Mouse (Mus musculus): Measurements from ENCODE around the gene Cds1.

DNA sequence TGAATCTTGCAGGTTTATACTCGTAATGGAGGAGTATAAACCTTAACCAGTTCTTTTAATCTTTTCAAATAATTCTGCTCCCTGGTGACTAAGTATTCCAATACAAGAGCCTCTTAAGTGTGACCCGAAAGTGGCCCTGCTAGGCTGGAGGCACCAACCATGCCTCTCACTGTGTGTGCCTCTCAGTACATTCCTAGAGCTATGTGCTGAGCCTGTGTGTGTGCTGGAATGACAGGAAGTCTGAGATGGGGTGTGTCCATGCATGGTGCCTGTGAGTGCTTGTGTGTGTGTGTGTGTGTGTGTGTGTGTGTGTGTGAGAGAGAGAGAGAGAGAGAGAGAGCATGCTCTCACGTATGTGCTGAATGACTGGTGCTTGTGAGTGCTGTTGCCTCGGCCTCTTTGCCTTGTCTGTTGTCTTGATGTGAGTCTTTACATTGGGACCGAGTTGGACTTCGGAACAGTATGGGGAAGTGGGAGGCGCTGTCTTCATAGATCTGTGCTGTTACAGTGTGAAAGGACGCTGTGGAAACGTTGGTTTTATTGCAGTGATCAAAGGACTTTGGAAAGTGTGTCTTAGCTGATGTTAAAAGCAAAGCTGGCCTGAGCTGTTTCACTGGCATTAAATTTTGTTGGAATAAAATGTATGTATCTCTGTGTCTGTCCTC lies 37.6 kb downstream of the Cds1 start:
- TF ChIP-seq CTCF (IDR thresholded peaks at IDR 0.05; ENCODE audit: borderline replicate concordance, control insufficient read depth, extremely low read depth, insufficient read depth, low read length, poor library complexity) (no peak), POLR2A (IDR thresholded peaks at IDR 0.05; ENCODE audit: control insufficient read depth, extremely low read depth, insufficient read depth, low read length, poor library complexity) (no peak)

Measured in thymus, adult 2 months (tissue).